Mouse (Mus musculus) midbrain, embryonic 11.5 days (tissue): ENCODE results near the gene G6pc. TPM values are rescaled to one million over a fixed set of nuclear protein-coding genes. Genes with fewer than 3 reads are reported as not detected.
"Not testable (repeated sequence)": the region's sequence is repeated elsewhere in the genome, so short reads cannot be mapped to it uniquely, and the experiment has no call there.

ENCODE experiments used
- ATAC-seq: fragments of 200-750 bp; cut with Nextera tagmentation; 2 replicates; pipeline ENCODE4 v1.8.0; 2017; ENCODE audit warnings: moderate TSS enrichment, moderate library complexity; ENCODE audit not compliant: low FRiP score
- DNase-seq: peaks from one replicate; pipeline ENCODE4 v3.0.0; 2015; ENCODE audit warnings: low spot score; ENCODE audit errors: missing footprints
- H3K27ac ChIP-seq: fragments of 300-500 bp; sonication (generic); 2 replicates; pipeline ENCODE4 v1.5.1; 2014; ENCODE audit warnings: low read depth, low read length
- H3K27me3 ChIP-seq: fragments of 300-500 bp; sonication (generic); 2 replicates; pipeline ENCODE4 v1.6.1; 2014; ENCODE audit warnings: mild to moderate bottlenecking, low read length, moderate library complexity, mixed read lengths; ENCODE audit not compliant: control insufficient read depth, insufficient read depth
- H3K36me3 ChIP-seq: fragments of 300-500 bp; sonication (generic); 2 replicates; pipeline ENCODE4 v1.6.1; 2014; ENCODE audit warnings: mild to moderate bottlenecking, low read length, moderate library complexity, mixed read lengths; ENCODE audit not compliant: control insufficient read depth, insufficient read depth
- H3K4me1 ChIP-seq: fragments of 300-500 bp; sonication (generic); 2 replicates; pipeline ENCODE4 v1.6.1; 2014; ENCODE audit warnings: low read length; ENCODE audit not compliant: control insufficient read depth, insufficient read depth
- H3K4me2 ChIP-seq: fragments of 300-500 bp; sonication (generic); 2 replicates; pipeline ENCODE4 v1.6.1; 2014; ENCODE audit warnings: mild to moderate bottlenecking, moderate library complexity
- H3K4me3 ChIP-seq: fragments of 300-500 bp; sonication (generic); 2 replicates; pipeline ENCODE4 v1.5.1; 2014; ENCODE audit warnings: low read depth, low read length
- H3K9ac ChIP-seq: fragments of 300-500 bp; sonication (generic); 2 replicates; pipeline ENCODE4 v1.6.1; 2014; ENCODE audit warnings: low read length
- H3K9me3 ChIP-seq: fragments of 300-500 bp; sonication (generic); 2 replicates; pipeline ENCODE4 v1.6.1; 2016; ENCODE audit warnings: low read length; ENCODE audit not compliant: control insufficient read depth
- WGBS: fragments of 180-500 bp; shearing (Covaris S2); extraction: QIAGEN DNeasy Blood & Tissue Kit; methylation state at CpG from one replicate; pipeline ENCODE4 v1.1.7; 2014; 5-methylcytosine and 5-hydroxymethylcytosine counted together
- polyA plus RNA-seq: library from polyadenylated mRNA; unstranded; fragments of >200 nt; fragmentation: Nextera tagmentation; extraction: Ambion mirVana; gene quantifications from 2 replicates; pipeline ENCODE4 v1.2.1, GENCODE M21; 2014

Gene G6pc
- polyA plus RNA-seq, 1 experiment from 2014 or later, result not detected

DNA sequence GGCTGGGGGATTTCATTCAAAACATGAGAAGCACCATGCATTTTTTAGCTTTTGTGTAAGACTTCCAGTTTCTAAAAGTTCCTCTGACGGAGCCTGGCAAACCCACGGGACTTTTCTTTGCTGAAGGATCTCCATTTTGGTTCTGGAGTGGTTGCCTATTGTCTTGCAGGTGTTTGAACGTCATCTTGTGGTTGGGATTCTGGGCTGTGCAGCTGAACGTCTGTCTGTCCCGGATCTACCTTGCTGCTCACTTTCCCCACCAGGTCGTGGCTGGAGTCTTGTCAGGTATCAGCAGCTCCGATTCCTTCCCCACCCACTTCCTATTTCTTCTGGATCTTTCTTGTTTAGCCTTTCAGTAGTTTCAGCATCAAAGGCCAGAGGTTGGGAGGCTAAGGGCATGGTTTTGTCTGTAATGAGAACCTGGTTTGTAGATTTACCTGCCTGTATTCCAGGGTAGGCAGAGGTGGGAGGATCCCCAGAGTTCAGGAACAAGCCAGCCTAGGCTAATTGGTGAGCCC is 7.1 kb downstream of the G6pc start:
- Histone ChIP-seq H3K4me3 (no peak overlapping the region), H3K36me3 (no peaks in the 10 kb centered on the region), H3K27ac (no peak overlapping the region), H3K27me3 (no peaks in the 10 kb centered on the region), H3K4me1 (no peaks in the 10 kb centered on the region), H3K9ac (no peak overlapping the region), H3K4me2 (no peak overlapping the region), H3K9me3 (no peaks in the 10 kb centered on the region)
- WGBS, result 73% methylated on average over 7 of the region's 7 CpGs
- ATAC-seq (no peak), DNase-seq (no peak)

GRCm38 (mm10) chr11:101378196-101378595 is 10.8 kb downstream of the G6pc start:
- H3K4me2 ChIP-seq, H3K4me1 ChIP-seq, H3K27me3 ChIP-seq, H3K4me3 ChIP-seq, H3K9me3 ChIP-seq, DNase-seq, H3K27ac ChIP-seq, H3K9ac ChIP-seq, H3K36me3 ChIP-seq, ATAC-seq: not testable (repeated sequence)
- 95% methylated on average over 6 of the region's 8 CpGs for WGBS

- Histone ChIP-seq H3K9me3 (no peaks in the 10 kb centered on the region), H3K36me3 (no peaks in the 10 kb centered on the region), H3K27me3 (no peaks in the 10 kb centered on the region), H3K4me1 (no peaks in the 10 kb centered on the region), H3K4me2 (no peak overlapping the region), H3K9ac (no peak overlapping the region), H3K27ac (no peak overlapping the region), H3K4me3 (no peak overlapping the region)
- DNase-seq (no peak), ATAC-seq (no peak)
- WGBS, result 85% methylated on average over 6 of the region's 6 CpGs
Observed at GRCm38 (mm10) chr11:101378926-101379325, 11.6 kb downstream of the G6pc start.

- H3K4me3 ChIP-seq, result no peak overlapping the region
- WGBS, result 11% methylated on average over 4 of the region's 4 CpGs
- no peak overlapping the region for H3K9ac ChIP-seq
- no peaks in the 10 kb centered on the region for H3K27me3 ChIP-seq
- ATAC-seq (no peak), DNase-seq (no peak)
- no peak overlapping the region for H3K4me2 ChIP-seq
- no peaks in the 10 kb centered on the region for H3K36me3 ChIP-seq
- no peaks in the 10 kb centered on the region for H3K9me3 ChIP-seq
- no peak overlapping the region for H3K27ac ChIP-seq
- no peaks in the 10 kb centered on the region for H3K4me1 ChIP-seq
Observed at GRCm38 (mm10) chr11:101381817-101382216, 14.5 kb downstream of the G6pc start.

DNA sequence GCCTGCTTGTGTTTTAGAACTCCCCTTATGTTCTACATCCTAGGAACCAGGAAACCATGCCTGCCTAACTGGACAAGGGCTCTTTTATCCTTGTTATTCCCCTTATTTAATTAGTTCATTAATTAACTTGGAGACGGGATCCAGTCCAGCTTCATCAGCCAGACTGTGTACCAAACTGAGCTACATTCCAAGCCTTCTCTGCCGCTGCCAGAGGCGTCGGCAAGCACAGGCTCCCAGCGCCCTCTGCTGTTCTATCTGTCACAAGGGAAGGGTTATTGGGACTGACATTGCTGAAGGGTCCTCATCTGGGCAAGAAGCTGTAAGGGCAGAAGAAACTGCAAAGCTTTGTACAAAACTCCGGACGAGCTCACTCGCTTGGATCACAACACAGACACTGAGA is 27.7 kb downstream of the G6pc start:
- H3K27ac ChIP-seq, result no peak overlapping the region
- H3K36me3 ChIP-seq, result no peaks in the 10 kb centered on the region
- H3K9ac ChIP-seq, result no peak overlapping the region
- DNase-seq, result peak; percentile 90
- no peak for ATAC-seq
- no peaks in the 10 kb centered on the region for H3K4me1 ChIP-seq
- 8% methylated on average over 8 of the region's 8 CpGs for WGBS
- H3K4me2 ChIP-seq, result no peak overlapping the region
- no peaks in the 10 kb centered on the region for H3K27me3 ChIP-seq
- H3K4me3 ChIP-seq, result no peak overlapping the region
- H3K9me3 ChIP-seq, result no peaks in the 10 kb centered on the region

GRCm38 (mm10) chr11:101415306-101415705 is 47.9 kb downstream of the G6pc start:
- Histone ChIP-seq H3K4me1 (peaks cover 5% of the 10 kb centered on the region), H3K9me3 (no peaks in the 10 kb centered on the region), H3K4me2 (no peak overlapping the region), H3K27me3 (no peaks in the 10 kb centered on the region), H3K27ac (no peak overlapping the region), H3K36me3 (peaks cover 10% of the 10 kb centered on the region), H3K9ac (no peak overlapping the region), H3K4me3 (no peak overlapping the region)
- ATAC-seq (no peak), DNase-seq (no peak)
- WGBS, result 85% methylated on average over 2 of the region's 2 CpGs

- peak overlapping the region; percentile 85 for H3K4me2 ChIP-seq
- peaks cover 5% of the 10 kb centered on the region for H3K4me1 ChIP-seq
- peaks cover 2% of the 10 kb centered on the region; the same call in 1 of the 2 replicates for H3K36me3 ChIP-seq
- peak overlapping the region; percentile 87 for H3K4me3 ChIP-seq
- peak overlapping the region; percentile 93 for H3K9ac ChIP-seq
- H3K27ac ChIP-seq, result peak overlapping the region; percentile 32; the same call in 1 of the 2 replicates
- 3% methylated on average over 11 of the region's 11 CpGs for WGBS
- no peak for DNase-seq
- ATAC-seq, result peak; percentile 63
- H3K9me3 ChIP-seq, result no peaks in the 10 kb centered on the region
- H3K27me3 ChIP-seq, result no peaks in the 10 kb centered on the region
Observed at GRCm38 (mm10) chr11:101416433-101417100, 49.2 kb downstream of the G6pc start.

GRCm38 (mm10) chr11:101417101-101417855 is 49.9 kb downstream of the G6pc start, which contains the start of gene Aarsd1:
TSS of gene Aarsd1 (minus strand) at chr11:101417615.
- Histone ChIP-seq H3K9me3 (no peaks in the 10 kb centered on the region), H3K36me3 (no peaks in the 10 kb centered on the region), H3K4me1 (peaks cover 5% of the 10 kb centered on the region), H3K27me3 (no peaks in the 10 kb centered on the region), H3K27ac (peak within 1 kb of the TSS; percentile 32; the same call in 1 of the 2 replicates), H3K4me3 (peak within 1 kb of the TSS; percentile 87), H3K4me2 (peak within 1 kb of the TSS; percentile 85), H3K9ac (peak within 1 kb of the TSS; percentile 93)
- ATAC-seq, result peak; percentile 83
- WGBS, result under 1% methylated on average over 45 of the region's 45 CpGs
- DNase-seq, result peak; percentile 99

DNA sequence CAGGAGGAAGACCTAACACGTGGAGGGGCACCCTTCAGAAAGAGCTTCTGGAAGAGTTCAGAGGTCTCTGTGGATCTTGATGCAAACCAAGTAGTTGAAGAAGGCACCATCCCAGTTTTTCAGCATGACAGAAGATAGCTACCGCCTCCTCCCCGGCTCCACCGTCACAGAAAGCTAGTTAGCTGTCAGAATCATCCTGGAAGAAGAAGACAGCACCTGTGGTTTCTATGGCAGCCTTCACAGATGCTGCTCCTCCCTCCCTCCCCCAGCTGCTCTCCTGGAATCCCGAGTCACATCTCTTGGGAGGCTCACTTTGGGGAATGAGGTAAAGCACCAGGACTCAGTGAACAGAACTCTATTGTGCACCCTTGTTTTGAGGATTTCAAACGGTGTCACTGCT is 51.6 kb downstream of the G6pc start:
- Histone ChIP-seq H3K9ac (no peak overlapping the region), H3K27ac (no peak overlapping the region), H3K27me3 (0 out of 2 replicates have a peak, but pooled peaks cover 4% of the 10 kb centered on the region), H3K9me3 (no peaks in the 10 kb centered on the region), H3K4me3 (no peak overlapping the region), H3K4me2 (no peak overlapping the region), H3K36me3 (no peaks in the 10 kb centered on the region), H3K4me1 (peaks cover 6% of the 10 kb centered on the region)
- ATAC-seq (no peak), DNase-seq (no peak)
- WGBS, result 60% methylated on average over 6 of the region's 6 CpGs
